Mouse (Mus musculus): ENCODE results near the gene D930048N14Rik. TPM values are rescaled to one million over a fixed set of nuclear protein-coding genes. Genes with fewer than 3 reads are reported as not detected.
A peak's percentile ranks its signal among the peaks of the same experiment; 100 is the strongest.
"Not testable (repeated sequence)": the region's sequence is repeated elsewhere in the genome, so short reads cannot be mapped to it uniquely, and the experiment has no call there.

The D930048N14Rik gene
- polyA plus RNA-seq, 1 experiment from 2014 or later, result 8.3 TPM

DNA sequence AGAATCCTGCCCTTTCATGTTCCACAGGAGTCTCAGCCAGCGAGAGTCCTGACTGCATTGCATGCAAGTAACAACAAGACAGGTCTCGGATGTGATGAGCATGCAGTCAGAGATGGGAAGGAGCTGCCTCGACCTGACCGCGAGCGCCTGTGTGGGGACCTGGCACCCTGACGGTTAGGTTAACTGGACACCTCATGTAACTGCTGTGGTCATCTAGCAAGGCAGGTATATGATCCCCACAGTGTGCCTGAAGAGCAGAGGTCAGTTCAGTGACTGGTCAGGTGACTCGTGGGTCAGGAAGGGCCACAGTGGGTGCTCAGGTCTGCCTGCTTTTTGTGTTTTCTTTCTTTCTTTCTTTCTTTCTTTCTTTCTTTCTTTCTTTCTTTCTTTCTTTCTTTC, 31.2 kb downstream of the D930048N14Rik start:
- no peak for DNase-seq (ENCODE audit: low read depth, low spot score)
- ChIA-PET POLR2A (no interaction called here), CTCF (interaction anchor here (0.7 to 5.3 kb wide), 10 partner anchors 9 to 70 kb away, joined by 3 to 61 read pairs (median 3); partner anchors contain the start of genes Nhp2 and Rmnd5b)
- H3K27me3 ChIP-seq, result no peaks in the 10 kb centered on the region
- no peak for TF ChIP-seq CTCF (IDR thresholded peaks at IDR 0.05)
- in situ Hi-C loops (cut with MboI; ENCODE audit: low pct_unique_long_range_greater_than_20kb), result loop anchor here (5.0 to 25.0 kb wide), 2 partner anchors 65 to 395 kb away; partner anchors contain the start of genes Col23a1 and Nhp2
- no peak for ATAC-seq

DNA sequence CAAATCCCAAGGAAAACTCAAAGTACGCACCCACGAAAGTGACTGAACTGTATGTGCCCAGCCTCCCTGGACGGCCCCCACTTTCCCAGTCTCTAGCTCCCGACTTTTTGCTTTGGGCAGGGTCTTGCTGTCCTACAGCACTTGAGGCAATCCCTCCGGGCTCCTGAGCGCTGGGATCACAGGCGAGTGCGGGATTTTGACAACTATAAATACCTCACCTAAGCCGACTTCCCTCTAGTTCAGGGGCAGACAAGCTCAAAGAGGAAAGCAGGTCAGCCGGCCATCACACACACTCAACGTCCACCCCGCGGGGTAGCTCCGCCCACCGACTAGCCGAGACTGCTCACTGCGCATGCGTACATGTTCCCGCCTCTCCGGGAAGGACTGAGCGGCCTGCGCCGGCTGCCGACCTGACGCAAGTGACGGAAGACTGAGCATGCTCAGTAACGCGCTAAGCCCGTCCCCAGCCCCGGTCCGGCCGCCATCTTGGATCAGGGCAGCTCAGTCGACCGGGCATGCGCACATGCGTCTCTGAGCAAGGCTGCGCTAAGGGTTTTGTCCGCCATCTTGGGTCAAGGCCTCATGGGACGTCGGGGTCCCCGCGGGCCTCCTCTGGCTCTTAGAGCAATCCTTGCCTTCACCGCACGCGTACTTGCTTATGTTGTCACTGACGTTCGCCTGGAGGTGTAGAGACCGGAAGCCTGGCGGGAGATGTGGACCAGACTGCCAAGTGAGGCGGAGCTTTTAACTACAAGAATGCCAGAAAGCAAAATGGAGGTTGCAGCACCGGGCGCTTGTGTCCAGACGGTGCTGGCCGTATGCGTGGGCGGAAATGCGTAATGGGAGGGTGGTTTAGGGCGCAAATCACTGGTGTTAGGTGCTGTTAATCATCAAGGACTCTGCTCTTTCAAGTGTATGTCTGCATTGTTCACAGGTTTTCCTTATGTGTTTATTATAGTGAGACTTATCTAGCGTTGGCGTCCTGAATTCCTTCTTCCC, 37.9 kb downstream of the D930048N14Rik start, which contains the start of gene 0610009B22Rik:
0610009B22Rik (minus strand) TSS at position 545 of the 999 bp plus-strand sequence.
- DNase-seq (ENCODE audit: low read depth, low spot score), result peak; percentile 95
- peak; percentile 93 for ATAC-seq
- TF ChIP-seq CTCF (IDR thresholded peaks at IDR 0.05), result no peak
- H3K27me3 ChIP-seq, result no peaks in the 10 kb centered on the region
- in situ Hi-C loops (cut with MboI; ENCODE audit: low pct_unique_long_range_greater_than_20kb), result loop anchor here (25.0 kb wide), 1 partner anchor 401 kb away; the partner anchor contains the start of gene Col23a1
- POLR2A ChIA-PET, result interaction anchor here (0.5 to 2.2 kb wide), 13 partner anchors 9 to 116 kb away, joined by 3 to 5 read pairs (median 3); partner anchors contain the start of gene Hnrnpab
- CTCF ChIA-PET, result interaction anchor here (0.9 to 4.7 kb wide), 6 partner anchors 10 to 98 kb away, joined by 3 to 34 read pairs (median 4); partner anchors contain the start of gene Hnrnpab

DNA sequence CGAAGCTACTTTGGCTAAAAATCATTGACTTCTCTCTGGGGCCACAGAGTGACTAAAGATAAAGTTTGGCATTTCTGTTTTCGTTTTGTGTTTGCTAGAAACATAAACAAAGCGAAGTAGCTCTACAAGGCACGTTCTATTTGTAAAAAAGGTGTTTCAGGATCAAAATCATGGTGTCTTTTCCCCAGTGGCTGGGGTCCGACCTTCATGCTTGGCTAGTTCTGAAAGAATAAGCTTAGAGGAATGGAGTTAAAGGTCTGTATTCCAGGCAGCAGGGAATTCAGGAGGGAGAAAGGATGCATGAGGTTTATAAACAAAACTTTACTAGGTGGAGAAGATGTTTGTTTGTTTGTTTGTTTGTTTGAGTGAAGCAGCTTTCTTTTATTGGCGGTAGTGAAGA, 38.6 kb downstream of the D930048N14Rik start:
- no peaks in the 10 kb centered on the region for H3K27me3 ChIP-seq
- in situ Hi-C loops (cut with MboI; ENCODE audit: low pct_unique_long_range_greater_than_20kb), result loop anchor here (25.0 kb wide), 1 partner anchor 402 kb away; the partner anchor contains the start of gene Col23a1
- ChIA-PET POLR2A (interaction anchor here (0.5 to 2.2 kb wide), 11 partner anchors 10 to 115 kb away, joined by 3 to 5 read pairs (median 3); partner anchors contain the start of gene Hnrnpab), CTCF (interaction anchor here (0.9 to 4.7 kb wide), 5 partner anchors 9 to 97 kb away, joined by 4 to 34 read pairs (median 4); partner anchors contain the start of gene Hnrnpab)
- DNase-seq (ENCODE audit: low read depth, low spot score), result no peak
- ATAC-seq, result no peak
- TF ChIP-seq CTCF (IDR thresholded peaks at IDR 0.05), result no peak

DNA sequence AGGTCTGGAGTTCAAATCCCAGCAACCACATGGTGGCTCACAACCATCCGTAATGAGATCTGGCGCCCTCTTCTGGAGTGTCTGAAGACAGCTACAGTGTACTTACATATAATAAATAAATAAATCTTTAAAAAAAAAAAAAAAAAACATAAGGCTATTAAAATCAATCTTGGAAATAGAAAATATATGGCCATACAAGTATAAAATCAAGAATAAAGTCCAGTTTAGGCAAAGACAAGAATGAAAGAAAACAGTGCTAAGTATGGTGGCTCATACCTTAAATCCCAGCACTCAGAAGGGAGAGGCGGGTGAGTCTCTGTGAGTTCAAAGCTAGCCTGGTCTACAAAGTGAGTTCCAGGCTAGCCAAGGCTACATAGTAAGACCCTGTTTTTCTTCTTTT, 39.8 kb downstream of the D930048N14Rik start:
- H3K27me3 ChIP-seq; ATAC-seq; DNase-seq (ENCODE audit: low read depth, low spot score): not testable (repeated sequence)
- in situ Hi-C loops (cut with MboI; ENCODE audit: low pct_unique_long_range_greater_than_20kb), result loop anchor here (25.0 kb wide), 1 partner anchor 403 kb away; the partner anchor contains the start of gene Col23a1
- CTCF ChIA-PET, result interaction anchor here (1.8 kb wide), 1 partner anchor 9 kb away, joined by 5 read pairs; no protein-coding TSS in a partner anchor
- POLR2A ChIA-PET, result interaction anchor here (1.2 kb wide), 1 partner anchor 15 kb away, joined by 3 read pairs; no protein-coding TSS in a partner anchor

DNA sequence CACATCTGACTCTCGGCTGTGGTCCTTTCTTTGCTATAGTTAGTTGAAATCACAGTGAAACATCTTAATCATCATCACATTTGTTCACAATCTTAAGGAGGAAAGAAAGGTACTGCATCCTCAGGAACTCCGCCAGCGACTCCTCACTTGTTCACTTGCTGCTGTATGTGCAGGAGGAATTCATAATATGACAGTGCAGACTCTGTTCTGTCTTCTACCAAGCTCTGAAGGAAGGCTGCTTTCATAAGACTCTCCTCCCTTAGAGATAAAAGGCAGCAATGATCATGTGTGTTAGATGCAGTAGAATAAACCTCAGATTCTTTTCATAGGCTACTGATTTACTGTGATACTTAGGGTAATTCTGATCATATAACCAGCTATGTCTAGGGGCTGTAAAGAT, 44.2 kb downstream of the D930048N14Rik start:
- ChIA-PET POLR2A (no interaction called here), CTCF (no interaction called here)
- ATAC-seq, result no peak
- DNase-seq (ENCODE audit: low read depth, low spot score), result no peak
- H3K27me3 ChIP-seq, result no peaks in the 10 kb centered on the region
- in situ Hi-C loops (cut with MboI; ENCODE audit: low pct_unique_long_range_greater_than_20kb), result loop anchor here (25.0 kb wide), 1 partner anchor 408 kb away; the partner anchor contains the start of gene Col23a1
- no peak for TF ChIP-seq CTCF (IDR thresholded peaks at IDR 0.05)

DNA sequence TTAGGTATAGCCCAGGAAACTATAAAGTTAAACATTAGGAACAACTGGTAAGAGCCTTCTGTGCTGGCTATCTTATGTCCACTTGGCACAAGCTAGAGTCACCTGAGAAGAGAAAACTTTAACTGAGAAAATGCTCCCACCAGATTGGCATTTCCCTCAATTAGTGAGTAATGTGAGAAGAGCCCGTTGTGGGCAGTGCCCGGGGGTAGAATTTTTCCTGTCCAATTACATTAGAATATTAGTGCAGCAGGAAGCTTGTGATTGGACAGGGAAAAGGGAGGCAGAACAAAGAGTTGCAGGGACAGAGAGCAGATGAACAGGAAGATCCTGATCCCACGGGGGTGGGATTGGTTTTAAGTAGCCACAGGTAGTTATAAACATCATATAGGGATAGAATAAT, 52.1 kb downstream of the D930048N14Rik start:
- no peak for TF ChIP-seq CTCF (IDR thresholded peaks at IDR 0.05)
- CTCF ChIA-PET, result interaction anchor here (1.1 to 1.7 kb wide), 5 partner anchors 11 to 115 kb away, joined by 3 to 6 read pairs (median 3); partner anchors contain the start of gene 0610009B22Rik
- in situ Hi-C loops (cut with MboI; ENCODE audit: low pct_unique_long_range_greater_than_20kb), result no loop called here
- DNase-seq (ENCODE audit: low read depth, low spot score), result peak; percentile 54
- ATAC-seq, result peak; percentile 39
- POLR2A ChIA-PET, result interaction anchor here (0.6 to 1.8 kb wide), 2 partner anchors 9 to 32 kb away, joined by 3 to 4 read pairs; no protein-coding TSS in a partner anchor
- H3K27me3 ChIP-seq, result no peaks in the 10 kb centered on the region

DNA sequence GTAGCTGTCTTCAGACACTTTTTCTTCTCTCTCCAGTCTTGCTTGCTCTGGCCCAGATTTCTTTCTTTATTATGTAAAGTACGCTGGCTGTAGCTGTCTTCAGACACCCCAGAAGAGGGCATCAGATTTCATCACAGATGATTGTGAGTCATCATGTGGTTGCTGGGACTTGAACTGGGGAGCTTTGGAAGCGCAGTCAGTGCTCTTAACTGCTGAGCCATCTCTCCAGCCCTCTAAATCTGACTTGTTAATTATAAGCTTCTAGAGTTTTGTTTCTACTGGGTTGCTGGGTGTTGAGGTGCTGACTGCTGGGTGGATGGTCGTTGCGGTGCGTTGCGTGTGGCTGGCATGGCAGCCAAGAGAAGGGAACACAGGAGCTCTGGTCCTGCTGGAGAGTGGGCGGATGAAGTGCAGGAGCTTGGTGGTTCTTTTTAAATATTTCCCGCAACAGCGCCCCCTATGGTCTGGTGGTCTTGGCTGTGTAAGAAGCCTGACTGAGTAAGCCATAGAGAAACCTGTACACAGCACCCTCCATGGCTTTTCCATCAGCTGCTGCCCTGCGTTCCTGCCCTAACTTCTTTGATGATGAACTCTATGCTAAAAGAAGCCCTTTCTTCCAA, 52.7 kb downstream of the D930048N14Rik start:
- in situ Hi-C loops (cut with MboI; ENCODE audit: low pct_unique_long_range_greater_than_20kb), result no loop called here
- TF ChIP-seq CTCF (IDR thresholded peaks at IDR 0.05), result peak; percentile 57
- ATAC-seq (no peak), DNase-seq (ENCODE audit: low read depth, low spot score) (peak; percentile 34)
- ChIA-PET POLR2A (interaction anchor here (0.6 to 1.8 kb wide), 2 partner anchors 9 to 88 kb away, joined by 3 to 4 read pairs; no protein-coding TSS in a partner anchor), CTCF (interaction anchor here (1.1 to 1.7 kb wide), 5 partner anchors 12 to 114 kb away, joined by 3 to 6 read pairs (median 3); partner anchors contain the start of gene 0610009B22Rik)
- H3K27me3 ChIP-seq, result no peaks in the 10 kb centered on the region

DNA sequence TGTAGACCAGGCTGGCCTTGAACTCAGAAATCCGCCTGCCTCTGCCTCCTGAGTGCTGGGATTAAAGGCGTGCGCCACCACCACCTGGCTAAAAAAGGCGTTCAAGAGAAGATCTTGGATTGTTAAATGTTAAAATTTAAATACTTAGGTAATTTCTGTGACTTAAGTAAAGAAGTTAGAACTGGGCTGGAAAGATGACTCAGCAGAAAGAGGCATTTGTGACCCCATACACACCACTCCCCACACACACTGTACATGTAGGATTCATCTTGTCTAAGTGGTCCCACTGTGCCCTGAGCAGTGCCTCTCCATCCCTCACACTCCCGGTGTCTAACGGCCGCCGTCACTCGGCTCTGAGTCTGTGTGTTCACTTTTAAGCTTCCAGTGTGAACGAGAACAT, 55.7 kb downstream of the D930048N14Rik start:
- DNase-seq (ENCODE audit: low read depth, low spot score) (no peak), ATAC-seq (no peak)
- CTCF ChIA-PET, result no interaction called here
- in situ Hi-C loops (cut with MboI; ENCODE audit: low pct_unique_long_range_greater_than_20kb), result no loop called here
- TF ChIP-seq CTCF (IDR thresholded peaks at IDR 0.05), result no peak
- POLR2A ChIA-PET, result no interaction called here
- H3K27me3 ChIP-seq, result no peaks in the 10 kb centered on the region

DNA sequence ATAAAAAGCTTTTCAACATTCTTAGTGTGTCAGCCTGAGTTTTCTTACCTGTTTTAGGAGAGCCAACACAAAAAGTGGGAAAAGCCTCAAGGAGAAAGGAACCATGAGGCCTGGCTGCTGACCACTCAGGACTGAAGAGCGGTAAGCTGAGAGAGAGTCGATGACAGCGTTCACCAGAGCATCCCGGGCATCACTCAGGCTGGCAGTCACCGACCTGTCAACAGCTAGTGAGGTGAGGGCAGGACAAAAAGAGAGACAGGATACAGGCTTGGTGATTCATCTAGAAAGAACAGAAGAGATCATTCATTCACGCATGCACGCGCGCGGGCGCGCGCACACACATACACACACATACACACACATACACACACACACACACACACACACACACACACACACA, 56.3 kb downstream of the D930048N14Rik start:
- in situ Hi-C loops (cut with MboI; ENCODE audit: low pct_unique_long_range_greater_than_20kb), result no loop called here
- ATAC-seq (no peak), DNase-seq (ENCODE audit: low read depth, low spot score) (no peak)
- CTCF ChIA-PET, result no interaction called here
- no peaks in the 10 kb centered on the region for H3K27me3 ChIP-seq
- TF ChIP-seq CTCF (IDR thresholded peaks at IDR 0.05), result no peak
- POLR2A ChIA-PET, result no interaction called here

Other genes with a start within 250 kb of the D930048N14Rik start
- gene Phykpl, start 66.2 kb upstream of the D930048N14Rik start, polyA plus RNA-seq (2021), result 18.4 TPM
- 520 TPM for gene Hnrnpab, start 44.1 kb upstream of the D930048N14Rik start, polyA plus RNA-seq (2021)
- gene Nhp2, start 31.2 kb upstream of the D930048N14Rik start, polyA plus RNA-seq (2021), result 69.0 TPM
- gene Rmnd5b, start 15.1 kb upstream of the D930048N14Rik start, polyA plus RNA-seq (2021), result 49.4 TPM
- gene N4bp3, start 112 bp upstream of the D930048N14Rik start, polyA plus RNA-seq (2021), result 25.0 TPM
- 67.1 TPM for gene 0610009B22Rik, start 37.9 kb downstream of the D930048N14Rik start, polyA plus RNA-seq (2021)
- 18.8 TPM for gene Sec24a, start 112.7 kb downstream of the D930048N14Rik start, polyA plus RNA-seq (2021)
- gene Sar1b, start 112.7 kb downstream of the D930048N14Rik start, polyA plus RNA-seq (2021), result 91.0 TPM
- 31.6 TPM for gene Jade2, start 206.7 kb downstream of the D930048N14Rik start, polyA plus RNA-seq (2021)